Mouse (Mus musculus): ENCODE results near the gene Rarg. TPM values are rescaled to one million over a fixed set of nuclear protein-coding genes. Genes with fewer than 3 reads are reported as not detected.

Gene Rarg
- total and polyA plus RNA-seq, 2 experiments from 2014 or later, result 3.9 to 12.6 TPM

DNA sequence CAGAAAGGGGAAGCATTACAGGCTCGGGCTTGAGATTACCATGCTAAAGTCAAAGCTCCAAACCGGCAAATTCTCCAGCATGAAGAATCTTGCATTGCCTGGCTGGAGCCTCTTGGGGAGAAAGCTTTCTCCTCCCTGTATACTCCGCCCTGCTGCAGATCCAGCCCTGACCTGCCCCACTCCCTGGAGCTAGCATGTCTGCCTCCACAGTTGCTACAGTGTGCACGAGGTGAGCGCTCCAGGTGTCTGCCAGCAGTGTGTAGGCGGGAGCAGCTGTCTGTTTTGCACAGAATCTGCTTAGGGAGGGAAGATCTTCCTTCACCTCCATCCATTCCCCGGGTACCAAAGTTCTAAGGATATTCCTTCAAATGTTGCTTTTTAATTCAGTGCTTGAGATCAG, 5.3 kb upstream of the Rarg start:
- Histone ChIP-seq H3K4me3 (ENCODE audit: low read depth, low read length) (no peak overlapping the region), H3K4me1 (ENCODE audit: insufficient read depth, low read length) (no peaks in the 10 kb centered on the region), H3K27me3 (ENCODE audit: insufficient read depth, low read length) (peaks cover 3% of the 10 kb centered on the region; the same call in 1 of the 2 replicates), H3K27ac (ENCODE audit: low read depth, low read length) (no peak overlapping the region), H3K9ac (replicated peaks; ENCODE audit: low read length, poor library complexity, severe bottlenecking) (no peak overlapping the region), H3K36me3 (ENCODE audit: insufficient read depth, low read length) (no peaks in the 10 kb centered on the region), H3K4me2 (ENCODE audit: low read depth, low read length, poor library complexity, severe bottlenecking) (no peak overlapping the region), H3K9me3 (ENCODE audit: low read length) (no peaks in the 10 kb centered on the region)
- ATAC-seq (ENCODE audit: low FRiP score), result no peak
- no peak for DNase-seq (ENCODE audit: low spot score)
- WGBS, result 46% methylated on average over 7 of the region's 7 CpGs
- no peak for TF ChIP-seq CTCF (IDR thresholded peaks at IDR 0.05)

DNA sequence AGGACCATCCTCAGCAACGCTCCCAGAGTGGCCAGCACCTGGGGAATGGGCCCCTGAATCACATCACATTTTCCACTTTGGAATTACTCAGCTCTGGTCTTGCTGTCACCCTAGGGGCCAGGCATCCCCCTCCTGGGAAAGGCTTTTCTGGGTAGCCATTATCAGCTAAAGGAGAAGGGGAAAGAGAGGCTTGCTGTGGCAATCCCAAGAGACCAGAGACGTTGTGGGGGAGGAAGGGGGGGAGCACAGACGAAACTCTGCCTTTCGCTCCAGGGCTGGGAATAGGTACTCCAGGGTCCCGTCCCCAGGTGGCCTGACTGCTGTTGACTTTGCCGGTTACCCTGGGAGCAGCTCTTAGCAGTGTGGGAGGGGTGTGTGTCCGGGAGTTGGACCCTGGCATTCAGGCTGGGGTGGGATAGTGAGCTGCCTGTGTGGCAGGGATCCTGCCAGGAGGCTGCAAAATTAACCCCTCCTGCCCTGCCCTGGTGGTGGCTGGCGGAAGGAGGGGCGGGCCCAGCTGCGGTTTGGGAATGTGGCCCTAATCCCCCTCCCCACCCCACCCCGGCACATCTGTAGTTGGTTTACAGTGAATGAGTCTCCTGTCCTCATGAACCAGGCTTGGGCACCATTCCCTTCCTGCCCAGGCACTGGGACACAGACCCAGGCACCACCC, 1.4 kb upstream of the Rarg start:
- TF ChIP-seq CTCF (IDR thresholded peaks at IDR 0.05), result no peak
- Histone ChIP-seq H3K27me3 (ENCODE audit: insufficient read depth, low read length) (peaks cover 5% of the 10 kb centered on the region; the same call in 1 of the 2 replicates), H3K4me1 (ENCODE audit: insufficient read depth, low read length) (no peaks in the 10 kb centered on the region), H3K9ac (replicated peaks; ENCODE audit: low read length, poor library complexity, severe bottlenecking) (no peak overlapping the region), H3K9me3 (ENCODE audit: low read length) (no peaks in the 10 kb centered on the region), H3K4me3 (ENCODE audit: low read depth, low read length) (no peak overlapping the region), H3K36me3 (ENCODE audit: insufficient read depth, low read length) (no peaks in the 10 kb centered on the region), H3K27ac (ENCODE audit: low read depth, low read length) (no peak overlapping the region), H3K4me2 (ENCODE audit: low read depth, low read length, poor library complexity, severe bottlenecking) (no peak overlapping the region)
- WGBS, result 7% methylated on average over 9 of the region's 11 CpGs
- ATAC-seq (ENCODE audit: low FRiP score) (no peak), DNase-seq (ENCODE audit: low spot score) (no peak)

DNA sequence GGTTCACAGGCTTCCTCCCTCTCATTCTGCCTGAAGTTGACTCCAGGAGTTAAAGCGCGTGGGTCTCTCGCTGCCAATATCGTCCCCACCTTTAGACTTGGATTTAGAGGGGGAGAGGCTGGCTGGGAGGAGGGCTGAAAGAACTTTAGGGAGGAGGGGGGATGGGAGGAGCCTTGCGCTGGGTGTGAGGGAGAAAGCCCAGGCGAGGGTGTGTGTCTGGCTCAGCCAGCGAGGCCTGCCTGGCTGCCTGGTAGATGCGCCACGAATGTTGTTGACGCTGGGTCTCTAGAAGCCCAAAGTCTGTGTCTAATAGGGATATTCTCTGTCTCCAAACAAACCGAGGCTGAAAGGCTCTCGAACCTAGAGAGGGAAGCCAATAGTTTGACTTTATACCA, 756 bp upstream of the Rarg start:
- H3K9me3 ChIP-seq (ENCODE audit: low read length), result no peaks in the 10 kb centered on the region
- no peak overlapping the region for H3K27ac ChIP-seq (ENCODE audit: low read depth, low read length)
- ATAC-seq (ENCODE audit: low FRiP score) (no peak), DNase-seq (ENCODE audit: low spot score) (no peak)
- no peaks in the 10 kb centered on the region for H3K36me3 ChIP-seq (ENCODE audit: insufficient read depth, low read length)
- H3K4me3 ChIP-seq (ENCODE audit: low read depth, low read length), result peak overlapping the region; percentile 56; the same call in 1 of the 2 replicates
- no peak for TF ChIP-seq CTCF (IDR thresholded peaks at IDR 0.05)
- peak overlapping the region; percentile 95 for H3K4me2 ChIP-seq (ENCODE audit: low read depth, low read length, poor library complexity, severe bottlenecking)
- H3K9ac ChIP-seq (replicated peaks; ENCODE audit: low read length, poor library complexity, severe bottlenecking), result no peak overlapping the region; the same call in 1 of the 2 replicates
- no peaks in the 10 kb centered on the region for H3K4me1 ChIP-seq (ENCODE audit: insufficient read depth, low read length)
- peaks cover 5% of the 10 kb centered on the region; the same call in 1 of the 2 replicates for H3K27me3 ChIP-seq (ENCODE audit: insufficient read depth, low read length)
- 14% methylated on average over 12 of the region's 12 CpGs for WGBS

DNA sequence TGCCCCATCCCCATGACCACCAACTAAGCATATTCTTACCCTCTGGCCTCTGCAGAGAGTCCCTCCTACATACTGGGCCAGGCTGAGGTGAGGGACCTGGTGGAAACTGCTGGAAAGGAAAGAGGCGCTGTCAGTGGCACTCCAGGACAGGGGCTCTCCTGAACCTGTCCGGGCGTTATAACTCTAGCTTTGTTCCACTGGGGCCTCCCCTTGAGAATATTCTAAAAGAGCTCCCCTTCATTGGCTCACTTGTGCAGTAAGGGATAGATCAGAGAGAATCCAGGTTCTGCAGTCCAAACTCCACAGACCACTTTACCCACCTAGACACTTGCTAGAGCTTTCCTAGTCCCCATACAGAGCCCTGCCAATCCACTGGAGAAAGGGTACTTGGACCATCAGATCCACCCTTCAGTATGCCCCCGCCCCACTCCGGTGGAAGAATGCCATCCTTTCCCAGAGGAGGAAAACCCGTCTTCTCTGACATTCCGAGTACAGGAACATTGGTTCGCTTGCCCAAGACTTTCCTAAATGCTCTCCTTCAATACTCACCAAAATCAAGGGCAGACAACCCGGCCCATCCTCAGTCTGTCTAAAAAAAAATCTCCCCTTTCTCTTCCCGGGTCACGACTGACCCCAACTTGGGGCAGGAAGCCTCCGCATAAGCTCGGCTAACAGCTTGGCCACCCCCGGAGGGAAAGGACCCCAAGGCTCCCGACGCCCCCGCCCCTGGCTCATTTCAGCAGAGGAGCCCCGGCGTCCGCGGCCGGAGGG, 701 bp downstream of the Rarg start:
- Histone ChIP-seq H3K36me3 (ENCODE audit: insufficient read depth, low read length) (no peaks in the 10 kb centered on the region), H3K4me2 (ENCODE audit: low read depth, low read length, poor library complexity, severe bottlenecking) (peak overlapping the region; percentile 95), H3K4me1 (ENCODE audit: insufficient read depth, low read length) (no peaks in the 10 kb centered on the region), H3K4me3 (ENCODE audit: low read depth, low read length) (peak overlapping the region; percentile 56), H3K9me3 (ENCODE audit: low read length) (no peaks in the 10 kb centered on the region), H3K9ac (replicated peaks; ENCODE audit: low read length, poor library complexity, severe bottlenecking) (peak overlapping the region; percentile 75), H3K27ac (ENCODE audit: low read depth, low read length) (no peak overlapping the region), H3K27me3 (ENCODE audit: insufficient read depth, low read length) (peaks cover 5% of the 10 kb centered on the region; the same call in 1 of the 2 replicates)
- TF ChIP-seq CTCF (IDR thresholded peaks at IDR 0.05), result no peak
- 8% methylated on average over 22 of the region's 22 CpGs for WGBS
- no peak; the same call in 1 of the 2 replicates for ATAC-seq (ENCODE audit: low FRiP score)
- DNase-seq (ENCODE audit: low spot score), result no peak

DNA sequence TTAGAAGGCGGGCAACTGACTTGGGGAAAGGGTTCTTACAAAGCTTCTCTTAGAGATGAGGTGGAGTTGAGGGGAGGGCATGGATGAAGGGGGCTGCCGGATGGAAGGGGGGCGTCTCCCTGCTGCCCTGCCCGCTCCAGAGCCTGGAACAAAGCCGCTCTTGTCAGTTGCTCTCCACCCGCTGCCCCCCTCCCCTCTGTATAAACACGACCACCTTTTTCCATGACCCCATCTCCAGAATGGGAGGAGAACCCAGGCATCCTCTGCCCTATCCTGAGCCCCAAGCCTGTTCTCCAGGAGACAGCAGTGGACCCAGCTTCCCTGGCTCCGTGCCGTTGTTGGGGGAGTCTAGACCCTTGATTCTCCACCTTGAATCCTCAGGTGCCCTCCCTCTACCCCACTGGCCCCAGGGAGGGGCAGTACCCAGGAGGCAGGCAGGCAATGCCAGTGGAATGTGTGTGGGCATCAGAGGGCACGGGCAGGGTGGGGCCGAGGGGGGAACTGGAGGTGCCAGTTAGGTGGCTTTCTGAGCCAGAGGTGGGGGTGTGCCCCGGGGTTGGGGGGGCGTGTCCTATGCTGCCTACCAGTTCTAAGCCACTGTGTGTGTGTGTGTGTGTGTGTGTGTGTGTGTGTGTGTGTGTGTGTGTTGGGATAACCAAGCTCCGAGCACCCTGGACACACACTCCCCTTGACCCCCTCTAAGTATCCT, 1.6 kb downstream of the Rarg start:
- Histone ChIP-seq H3K4me3 (ENCODE audit: low read depth, low read length) (no peak overlapping the region), H3K4me2 (ENCODE audit: low read depth, low read length, poor library complexity, severe bottlenecking) (peak overlapping the region; percentile 95), H3K36me3 (ENCODE audit: insufficient read depth, low read length) (no peaks in the 10 kb centered on the region), H3K27me3 (ENCODE audit: insufficient read depth, low read length) (peaks cover 5% of the 10 kb centered on the region; the same call in 1 of the 2 replicates), H3K9ac (replicated peaks; ENCODE audit: low read length, poor library complexity, severe bottlenecking) (no peak overlapping the region), H3K4me1 (ENCODE audit: insufficient read depth, low read length) (no peaks in the 10 kb centered on the region), H3K9me3 (ENCODE audit: low read length) (no peaks in the 10 kb centered on the region), H3K27ac (ENCODE audit: low read depth, low read length) (no peak overlapping the region)
- 60% methylated on average over 12 of the region's 14 CpGs for WGBS
- DNase-seq (ENCODE audit: low spot score) (no peak), ATAC-seq (ENCODE audit: low FRiP score) (no peak)
- TF ChIP-seq CTCF (IDR thresholded peaks at IDR 0.05), result no peak

All from midbrain, postnatal 0 days (tissue).